Mouse (Mus musculus) neural tube, embryonic 14.5 days (tissue): ENCODE measurements at regions not wholly inside any gene's neighbourhood (a gene's known extent, or its start where the extent isn't known, plus 50 kb on each side); places are given as distances from the start of the nearest gene placed in this dataset.

Experiments
- ATAC-seq: fragments of 200-750 bp; cut with Nextera tagmentation; 2 replicates; pipeline ENCODE4 v1.8.0; 2017; ENCODE audit warnings: low read depth, mild to moderate bottlenecking, moderate TSS enrichment, moderate library complexity
- H3K27ac ChIP-seq: fragments of 300-500 bp; sonication (generic); 2 replicates; pipeline ENCODE4 v1.5.1; 2014; ENCODE audit warnings: low read depth, mild to moderate bottlenecking, control low read depth, low read length, moderate library complexity, mixed read lengths
- H3K27me3 ChIP-seq: fragments of 300-500 bp; sonication (generic); 2 replicates; pipeline ENCODE4 v1.6.1; 2014; ENCODE audit warnings: low read length; ENCODE audit not compliant: control insufficient read depth, insufficient read depth
- H3K36me3 ChIP-seq: fragments of 300-500 bp; sonication (generic); 2 replicates; pipeline ENCODE4 v1.6.1; 2014; ENCODE audit warnings: low read length, mixed read lengths; ENCODE audit not compliant: control insufficient read depth, insufficient read depth
- H3K4me1 ChIP-seq: fragments of 300-500 bp; sonication (generic); 2 replicates; pipeline ENCODE4 v1.6.1; 2014; ENCODE audit warnings: low read length; ENCODE audit not compliant: control insufficient read depth, insufficient read depth
- H3K4me2 ChIP-seq: fragments of 300-500 bp; sonication (generic); 2 replicates; pipeline ENCODE4 v1.6.1; 2014; ENCODE audit warnings: mild to moderate bottlenecking, low read depth, low read length, control low read depth
- H3K4me3 ChIP-seq: fragments of 300-500 bp; sonication (generic); 2 replicates; pipeline ENCODE4 v1.5.1; 2014; ENCODE audit warnings: low read depth, low read length, control low read depth, mixed read lengths
- H3K9ac ChIP-seq: fragments of 300-500 bp; sonication (generic); replicated peaks from 2 replicates; pipeline ENCODE4 v1.6.1; 2014; ENCODE audit warnings: low read depth, mild to moderate bottlenecking, control low read depth, low read length, mixed read lengths
- H3K9me3 ChIP-seq: fragments of 300-500 bp; sonication (generic); 2 replicates; pipeline ENCODE4 v1.6.1; 2016; ENCODE audit warnings: low read length; ENCODE audit not compliant: control insufficient read depth
- WGBS: fragments of 180-500 bp; shearing (Covaris S2); extraction: QIAGEN DNeasy Blood & Tissue Kit; methylation state at CpG from one replicate; pipeline ENCODE4 v1.1.7; 2014; 5-methylcytosine and 5-hydroxymethylcytosine counted together

DNA sequence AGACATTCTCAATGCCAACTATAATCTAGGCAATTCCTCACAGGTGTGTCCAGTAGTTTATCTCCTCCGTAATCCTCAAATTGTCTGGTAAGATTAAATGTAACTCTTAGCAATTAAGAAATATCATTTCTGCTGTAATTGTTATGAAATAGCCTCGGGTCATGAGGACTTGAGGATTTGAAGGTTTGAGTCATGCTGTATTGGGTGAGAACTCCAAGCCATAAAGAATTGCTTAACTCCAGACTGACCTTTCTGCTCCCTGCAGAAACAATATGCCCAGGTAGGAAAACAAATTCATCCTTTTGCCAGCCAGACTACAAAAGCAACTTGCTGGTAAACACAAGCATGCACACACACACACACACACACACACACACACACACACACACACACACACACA is 190.8 kb upstream of the Kynu start:
- Histone ChIP-seq H3K9me3 (no peaks in the 10 kb centered on the region), H3K4me3 (no peak overlapping the region), H3K27me3 (no peaks in the 10 kb centered on the region), H3K27ac (no peak overlapping the region), H3K4me1 (no peaks in the 10 kb centered on the region), H3K36me3 (no peaks in the 10 kb centered on the region), H3K9ac (no peak overlapping the region), H3K4me2 (no peak overlapping the region)
- no peak for ATAC-seq
- WGBS = 89% methylated on average over 2 of the region's 2 CpGs

DNA sequence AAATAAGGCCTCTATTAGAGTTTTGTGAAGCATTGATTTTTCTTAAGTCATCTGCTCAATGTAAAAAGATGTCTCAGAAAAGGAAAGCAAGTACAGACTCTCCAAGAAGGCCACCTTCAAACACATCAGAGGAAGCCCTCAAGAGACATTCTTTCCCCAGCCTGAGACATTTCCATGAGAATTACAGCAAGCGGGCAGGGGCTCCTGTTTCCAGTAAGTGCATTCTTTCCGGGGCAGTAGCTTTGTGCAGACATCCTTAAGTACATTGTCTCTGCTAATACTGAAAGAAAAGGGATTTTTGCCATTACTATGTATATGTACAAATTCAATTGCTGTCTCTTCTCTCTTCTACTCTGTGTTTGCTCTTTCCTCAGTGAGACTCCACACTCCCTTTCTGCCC is 189.3 kb upstream of the Kynu start:
- no peaks in the 10 kb centered on the region for H3K27me3 ChIP-seq
- H3K27ac ChIP-seq = no peak overlapping the region
- ATAC-seq = no peak
- 26% methylated on average over 2 of the region's 2 CpGs for WGBS
- no peaks in the 10 kb centered on the region for H3K4me1 ChIP-seq
- H3K9me3 ChIP-seq = no peaks in the 10 kb centered on the region
- H3K9ac ChIP-seq = no peak overlapping the region
- no peaks in the 10 kb centered on the region for H3K36me3 ChIP-seq
- no peak overlapping the region for H3K4me2 ChIP-seq
- no peak overlapping the region for H3K4me3 ChIP-seq

DNA sequence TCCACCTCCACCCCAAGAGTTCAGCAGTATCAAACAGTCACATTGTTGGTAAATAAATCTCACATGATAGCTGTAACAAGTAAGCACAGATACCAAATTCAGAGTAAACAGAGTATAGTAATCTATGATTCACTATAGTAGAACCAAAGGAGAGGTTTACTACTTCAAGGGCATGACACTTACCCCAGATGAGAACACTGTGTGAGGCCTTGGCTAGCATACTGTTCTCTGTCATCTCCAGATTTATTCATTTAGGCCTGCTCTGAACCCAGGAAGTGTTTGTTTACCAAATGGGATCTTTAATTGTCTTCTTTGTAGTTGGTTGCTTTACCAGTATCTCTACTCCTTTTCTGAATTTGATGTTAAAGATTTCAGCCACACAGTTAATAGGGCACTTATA is 151.8 kb upstream of the Kynu start:
- Histone ChIP-seq H3K4me3 (no peak overlapping the region), H3K4me1 (no peaks in the 10 kb centered on the region), H3K27ac (no peak overlapping the region), H3K27me3 (no peaks in the 10 kb centered on the region), H3K9ac (no peak overlapping the region), H3K9me3 (no peaks in the 10 kb centered on the region), H3K36me3 (no peaks in the 10 kb centered on the region), H3K4me2 (no peak overlapping the region)
- ATAC-seq = no peak

DNA sequence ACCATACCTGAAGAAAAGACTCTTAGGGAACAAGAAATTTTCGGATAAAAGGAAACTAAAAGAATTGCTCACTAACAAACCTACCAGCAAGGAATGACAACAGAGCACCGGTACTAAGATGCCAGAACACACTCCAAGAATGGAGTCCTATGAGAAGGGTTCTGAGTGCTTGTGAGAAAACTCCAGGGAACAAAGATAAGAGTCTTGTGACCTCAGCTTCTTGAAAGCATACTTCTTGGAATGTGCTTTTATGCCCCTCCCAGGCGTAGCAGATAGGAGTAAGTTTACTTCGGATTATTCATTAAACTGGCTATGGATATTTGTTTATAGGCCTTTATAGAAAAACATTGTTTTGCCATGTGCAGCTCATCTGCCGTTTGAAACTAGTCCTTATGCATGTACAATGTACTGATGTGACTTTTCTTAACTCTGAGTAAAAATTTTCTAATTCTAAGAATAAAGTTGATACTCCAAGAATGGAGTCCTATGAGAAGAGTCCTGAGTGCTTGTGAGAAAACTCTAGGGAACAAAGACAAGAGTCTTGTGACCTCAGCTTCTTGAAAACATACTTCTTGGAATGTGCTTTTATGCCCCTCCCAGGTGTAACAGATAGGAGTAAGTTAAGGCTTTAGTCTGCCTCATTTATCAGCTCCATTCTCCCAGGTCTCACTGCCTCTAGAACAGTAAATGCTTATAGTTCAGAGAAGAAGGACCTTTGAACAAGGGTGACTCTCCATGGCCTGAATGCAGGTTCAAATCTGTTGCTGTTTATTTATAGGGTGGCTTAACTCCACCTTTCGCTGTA is 150.8 kb upstream of the Kynu start:
- Histone ChIP-seq H3K9ac (no peak overlapping the region), H3K27ac (no peak overlapping the region), H3K4me1 (no peaks in the 10 kb centered on the region), H3K27me3 (no peaks in the 10 kb centered on the region), H3K4me2 (no peak overlapping the region), H3K36me3 (no peaks in the 10 kb centered on the region), H3K9me3 (no peaks in the 10 kb centered on the region), H3K4me3 (no peak overlapping the region)
- ATAC-seq = no peak
- 90% methylated on average over 6 of the region's 6 CpGs for WGBS

DNA sequence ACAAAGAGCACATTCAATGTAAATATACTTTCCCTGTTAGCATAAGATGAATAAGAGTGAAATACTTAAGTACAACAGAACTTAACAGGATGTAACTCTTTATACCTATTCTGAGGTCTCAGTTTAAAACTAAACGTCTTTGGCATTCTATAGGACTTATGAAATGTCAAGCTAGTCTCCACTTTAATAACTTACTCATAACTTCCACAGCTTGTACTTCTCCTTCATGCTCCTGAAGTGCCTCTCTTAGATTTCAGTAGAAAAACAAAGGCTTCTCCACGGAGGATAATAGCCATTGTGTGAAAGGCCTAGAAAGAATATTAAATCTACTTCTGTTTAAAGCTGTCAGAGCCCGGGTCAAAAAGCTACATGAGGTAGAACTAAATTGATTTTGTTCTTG is 117.9 kb upstream of the Kynu start:
- 12% methylated on average over 3 of the region's 3 CpGs for WGBS
- no peaks in the 10 kb centered on the region for H3K9me3 ChIP-seq
- ATAC-seq = no peak

DNA sequence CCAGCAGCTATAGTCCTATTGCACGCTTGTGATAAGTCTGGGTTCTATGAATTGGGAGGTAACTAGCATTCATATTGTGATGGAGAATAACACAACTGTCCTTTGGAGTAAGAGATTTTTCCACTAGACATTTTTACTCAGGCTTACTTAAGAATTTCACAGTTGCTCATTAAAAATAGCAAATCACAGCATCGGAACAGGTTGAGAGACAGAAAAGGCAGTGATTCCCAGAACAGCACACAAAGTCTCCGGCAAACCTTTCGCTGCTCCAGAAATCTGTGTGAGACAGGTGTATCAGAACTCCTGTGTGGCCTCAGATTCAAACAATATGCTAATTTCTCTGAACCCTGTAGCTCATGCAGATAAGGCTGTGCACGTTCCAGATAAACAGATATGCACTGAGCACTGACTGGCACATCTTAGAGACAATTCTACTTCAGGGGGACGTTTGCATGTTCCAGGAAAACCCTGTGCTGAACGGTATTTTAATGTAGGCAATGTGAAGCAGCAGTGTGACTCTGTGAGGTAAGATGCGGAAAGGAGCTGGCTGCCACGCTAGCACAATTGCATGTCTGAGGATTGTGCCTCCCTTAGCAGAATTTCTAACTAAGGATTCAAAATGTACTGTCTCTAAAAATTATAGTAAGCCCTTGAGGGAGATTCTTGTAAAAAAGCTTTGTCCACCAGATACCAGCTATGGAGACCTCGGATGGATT is 99.8 kb upstream of the Kynu start:
- Histone ChIP-seq H3K27ac (no peak overlapping the region), H3K9me3 (no peaks in the 10 kb centered on the region), H3K27me3 (no peaks in the 10 kb centered on the region), H3K4me1 (no peaks in the 10 kb centered on the region), H3K4me3 (no peak overlapping the region), H3K9ac (no peak overlapping the region), H3K4me2 (no peak overlapping the region), H3K36me3 (no peaks in the 10 kb centered on the region)
- no peak for ATAC-seq
- 82% methylated on average over 10 of the region's 10 CpGs for WGBS

More for the DNA sequence above, 117.9 kb upstream of the Kynu start:
- Histone ChIP-seq H3K9ac (no peak overlapping the region), H3K4me2 (no peak overlapping the region), H3K27me3 (no peaks in the 10 kb centered on the region), H3K36me3 (no peaks in the 10 kb centered on the region), H3K4me1 (no peaks in the 10 kb centered on the region), H3K4me3 (no peak overlapping the region), H3K27ac (no peak overlapping the region)

DNA sequence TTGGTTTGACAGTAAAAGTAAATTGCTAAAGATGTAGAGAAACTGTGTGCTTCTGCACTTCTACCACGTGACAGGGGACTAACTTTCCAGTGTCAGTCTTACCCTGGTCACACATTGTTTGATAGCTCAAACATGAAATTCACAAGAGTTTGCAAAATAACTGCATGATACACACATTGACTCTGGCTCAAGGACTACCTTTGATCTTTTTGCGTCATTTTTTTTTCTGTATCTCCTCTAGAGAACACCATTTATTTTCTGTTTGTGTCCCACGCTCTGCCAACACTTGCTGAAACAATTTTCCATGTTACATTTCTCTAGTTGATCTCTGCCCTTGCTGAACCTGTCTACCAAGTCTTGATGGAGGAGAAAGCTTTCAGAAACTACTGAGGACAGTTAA is 86.0 kb upstream of the Kynu start:
- H3K9me3 ChIP-seq = no peaks in the 10 kb centered on the region
- no peak overlapping the region for H3K9ac ChIP-seq
- 84% methylated on average over 3 of the region's 3 CpGs for WGBS
- no peaks in the 10 kb centered on the region for H3K27me3 ChIP-seq
- ATAC-seq = no peak
- no peak overlapping the region for H3K4me3 ChIP-seq
- no peaks in the 10 kb centered on the region for H3K36me3 ChIP-seq
- H3K27ac ChIP-seq = no peak overlapping the region
- no peaks in the 10 kb centered on the region for H3K4me1 ChIP-seq
- H3K4me2 ChIP-seq = no peak overlapping the region

DNA sequence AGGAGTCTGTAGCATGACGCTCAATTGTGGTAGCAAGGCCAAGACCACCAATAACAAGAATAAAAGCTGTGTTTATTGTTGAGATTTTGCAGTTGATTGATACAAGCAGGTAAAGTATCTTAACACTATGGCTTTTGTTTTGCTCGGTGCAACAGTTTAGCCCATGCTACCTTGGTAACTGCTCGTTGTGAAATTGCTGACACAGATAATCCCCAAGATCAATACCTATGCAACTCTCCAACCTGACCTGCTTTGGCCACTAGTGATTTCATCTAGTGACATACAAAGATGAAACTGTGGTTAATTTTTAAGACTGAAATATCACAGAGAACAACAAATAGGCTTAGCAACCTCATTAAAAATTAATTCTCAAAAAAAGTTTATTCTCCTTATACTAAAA is 85.2 kb upstream of the Kynu start:
- Histone ChIP-seq H3K27ac (no peak overlapping the region), H3K36me3 (no peaks in the 10 kb centered on the region), H3K27me3 (no peaks in the 10 kb centered on the region), H3K4me2 (no peak overlapping the region), H3K4me3 (no peak overlapping the region), H3K9me3 (no peaks in the 10 kb centered on the region), H3K9ac (no peak overlapping the region), H3K4me1 (no peaks in the 10 kb centered on the region)
- 93% methylated on average over 3 of the region's 3 CpGs for WGBS
- ATAC-seq = no peak

DNA sequence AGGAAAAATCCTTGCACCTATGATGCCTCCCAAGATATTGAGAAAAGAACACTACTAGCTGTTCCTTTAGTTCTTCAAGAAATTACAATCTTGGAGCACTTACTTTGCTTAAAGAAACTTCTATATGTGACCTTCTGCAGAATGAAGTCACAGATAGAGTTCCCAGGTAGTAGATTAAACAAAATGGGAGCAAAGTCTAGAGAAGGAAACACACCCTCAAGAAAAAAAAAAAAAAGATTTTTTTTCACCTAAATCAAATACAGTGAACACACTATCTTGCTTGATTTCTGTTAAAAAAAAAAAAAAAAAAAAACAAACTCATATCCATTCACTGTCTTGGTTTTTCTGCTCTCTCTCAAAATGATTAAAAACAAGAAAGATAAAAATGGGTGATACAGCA is 76.6 kb upstream of the Kynu start:
- Histone ChIP-seq H3K4me2 (no peak overlapping the region), H3K9ac (no peak overlapping the region), H3K36me3 (no peaks in the 10 kb centered on the region), H3K4me3 (no peak overlapping the region), H3K9me3 (no peaks in the 10 kb centered on the region), H3K4me1 (no peaks in the 10 kb centered on the region), H3K27ac (no peak overlapping the region), H3K27me3 (no peaks in the 10 kb centered on the region)
- no peak for ATAC-seq
